Mouse (Mus musculus): ENCODE data around the gene Pfn1. TPM values are rescaled to one million over a fixed set of nuclear protein-coding genes. Genes with fewer than 3 reads are reported as not detected.

The Pfn1 gene
- polyA plus RNA-seq, 1 experiment from 2014 or later: 2,326 TPM

DNA sequence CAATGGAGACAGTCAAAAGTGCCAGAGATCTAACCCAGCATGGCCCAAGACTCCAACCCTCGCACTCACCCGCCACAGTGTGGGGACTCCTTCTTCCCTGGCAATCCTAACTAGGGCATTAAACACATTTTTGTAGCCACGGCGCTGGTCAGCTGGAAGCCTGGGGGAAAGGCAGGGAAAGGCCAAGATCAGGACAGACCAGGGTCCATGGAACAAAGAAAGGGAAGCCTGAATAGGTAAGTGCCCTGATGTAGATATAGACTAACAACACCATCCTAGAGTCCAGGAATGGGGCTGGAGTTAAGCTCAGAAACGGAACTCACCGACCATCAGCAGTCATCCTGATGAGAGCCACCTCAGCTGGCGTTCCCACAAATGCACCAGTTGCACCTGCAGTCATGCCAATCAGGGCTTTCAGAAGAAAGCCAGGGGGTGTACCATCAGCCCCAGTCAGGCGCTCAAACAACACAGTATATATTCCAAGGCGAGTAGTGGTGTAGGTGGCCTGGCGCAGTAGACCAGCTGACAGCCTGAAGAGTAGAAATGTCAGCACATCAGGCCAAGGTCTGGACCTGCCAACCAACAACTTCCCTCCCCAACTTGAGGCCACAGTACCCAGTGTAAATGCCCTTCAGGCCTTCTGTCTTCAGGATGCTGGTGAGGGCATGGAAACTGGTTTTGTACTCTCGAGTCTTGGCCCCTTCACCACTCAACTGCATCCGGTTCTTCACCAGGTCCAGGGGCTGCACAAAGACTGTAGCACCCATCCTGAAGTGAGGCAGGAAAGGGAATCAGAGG lies 8.8 kb downstream of the Pfn1 start:
- peak overlapping the region; percentile 76 for H3K4me3 ChIP-seq (ENCODE audit: low read length)
- peak overlapping the region; percentile 92 for H3K9ac ChIP-seq (ENCODE audit: low read depth, low read length)
- H3K27ac ChIP-seq (ENCODE audit: low read length): no peak overlapping the region
- H3K36me3 ChIP-seq (ENCODE audit: control insufficient read depth, insufficient read depth, low read length): peaks cover 23% of the 10 kb centered on the region
- no peak for ATAC-seq
- H3K4me2 ChIP-seq (ENCODE audit: low read depth, low read length): peak overlapping the region; percentile 68
- no peaks in the 10 kb centered on the region for H3K27me3 ChIP-seq (replicated peaks; ENCODE audit: control insufficient read depth, insufficient read depth, low read length)
- H3K4me1 ChIP-seq (ENCODE audit: control insufficient read depth, insufficient read depth, low read length): peaks cover 25% of the 10 kb centered on the region
- WGBS: 86% methylated on average over 12 of the region's 12 CpGs
- H3K9me3 ChIP-seq (ENCODE audit: control insufficient read depth, low read length): no peaks in the 10 kb centered on the region

DNA sequence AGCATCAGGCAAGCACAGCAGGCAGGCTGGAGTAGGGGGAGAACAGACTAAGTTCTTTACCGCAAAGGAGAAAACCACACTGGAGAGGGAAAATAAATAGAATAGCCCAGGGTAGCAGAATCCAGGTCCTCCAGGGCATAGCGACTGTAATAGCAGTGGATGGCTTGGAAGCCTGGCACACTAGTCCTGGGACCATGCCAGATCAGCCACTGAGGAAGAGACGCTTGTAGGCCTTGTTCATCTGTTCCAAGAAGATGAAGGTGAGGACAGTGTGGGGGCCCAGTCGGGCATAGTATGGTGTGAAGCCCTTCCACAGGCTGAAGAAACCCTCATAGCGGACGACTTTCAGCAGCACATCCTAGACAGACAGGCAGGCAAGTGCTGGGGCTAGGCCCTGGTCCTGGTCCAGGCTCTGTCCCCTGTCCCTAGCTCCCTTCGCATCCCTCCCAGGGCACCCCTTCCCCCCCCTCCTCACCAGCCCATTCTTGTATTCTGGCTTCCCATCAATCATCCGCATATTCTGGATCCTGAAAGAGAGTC lies 9.8 kb downstream of the Pfn1 start:
- no peak overlapping the region for H3K4me2 ChIP-seq (ENCODE audit: low read depth, low read length)
- H3K9me3 ChIP-seq (ENCODE audit: control insufficient read depth, low read length): no peaks in the 10 kb centered on the region
- H3K9ac ChIP-seq (ENCODE audit: low read depth, low read length): no peak overlapping the region
- H3K4me1 ChIP-seq (ENCODE audit: control insufficient read depth, insufficient read depth, low read length): peaks cover 17% of the 10 kb centered on the region
- H3K27ac ChIP-seq (ENCODE audit: low read length): no peak overlapping the region
- no peak overlapping the region for H3K4me3 ChIP-seq (ENCODE audit: low read length)
- H3K27me3 ChIP-seq (replicated peaks; ENCODE audit: control insufficient read depth, insufficient read depth, low read length): no peaks in the 10 kb centered on the region
- peaks cover 22% of the 10 kb centered on the region for H3K36me3 ChIP-seq (ENCODE audit: control insufficient read depth, insufficient read depth, low read length)
- ATAC-seq: no peak
- 96% methylated on average over 8 of the region's 8 CpGs for WGBS

DNA sequence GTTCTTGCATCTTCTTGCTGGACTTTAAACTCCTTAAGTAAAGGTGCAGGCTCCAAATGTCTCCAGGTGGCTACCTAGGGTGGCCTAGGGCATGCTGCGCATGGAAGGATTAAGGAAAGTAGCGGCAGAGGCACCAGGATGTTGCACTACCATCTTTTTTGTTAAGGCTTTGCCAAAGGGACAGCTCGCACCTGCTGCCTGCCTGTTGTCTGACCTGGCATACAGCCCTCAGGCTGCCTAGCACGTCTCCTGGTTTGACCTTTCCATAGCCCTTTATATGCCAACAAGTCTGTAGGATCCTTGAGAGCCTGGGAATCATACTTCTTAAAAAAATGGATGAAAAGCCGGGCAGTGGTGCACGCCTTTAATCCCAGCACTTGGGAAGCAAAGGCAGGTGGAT lies 11.4 kb downstream of the Pfn1 start:
- Histone ChIP-seq H3K4me1 (ENCODE audit: control insufficient read depth, insufficient read depth, low read length) (peaks cover 7% of the 10 kb centered on the region), H3K4me3 (ENCODE audit: low read length) (no peak overlapping the region), H3K9me3 (ENCODE audit: control insufficient read depth, low read length) (no peaks in the 10 kb centered on the region), H3K27ac (ENCODE audit: low read length) (no peak overlapping the region), H3K27me3 (replicated peaks; ENCODE audit: control insufficient read depth, insufficient read depth, low read length) (no peaks in the 10 kb centered on the region), H3K9ac (ENCODE audit: low read depth, low read length) (no peak overlapping the region), H3K36me3 (ENCODE audit: control insufficient read depth, insufficient read depth, low read length) (peaks cover 13% of the 10 kb centered on the region; the same call in 1 of the 2 replicates), H3K4me2 (ENCODE audit: low read depth, low read length) (no peak overlapping the region)
- ATAC-seq: no peak
- WGBS: 95% methylated on average over 6 of the region's 6 CpGs

DNA sequence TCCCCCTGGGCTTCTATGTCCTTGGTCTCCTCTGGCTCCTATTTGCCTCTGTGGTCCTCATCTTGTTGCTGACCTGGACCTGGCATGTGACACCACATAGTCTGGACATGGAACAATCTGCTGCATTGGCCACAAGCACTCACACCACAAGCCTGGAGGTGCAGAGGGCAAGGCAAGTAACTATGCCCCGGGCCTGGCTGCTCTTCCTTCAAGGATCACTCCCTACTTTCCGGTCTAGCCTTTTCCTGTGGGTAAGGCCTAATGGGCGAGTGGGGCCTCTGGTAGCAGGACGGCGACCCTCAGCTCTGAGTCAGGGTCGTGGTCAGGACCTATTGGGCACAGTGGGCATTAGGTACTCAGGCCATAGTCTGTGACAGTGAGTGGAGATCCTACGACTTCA lies 13.2 kb downstream of the Pfn1 start:
- WGBS: 80% methylated on average over 7 of the region's 7 CpGs
- peaks cover 13% of the 10 kb centered on the region; the same call in 1 of the 2 replicates for H3K36me3 ChIP-seq (ENCODE audit: control insufficient read depth, insufficient read depth, low read length)
- H3K4me2 ChIP-seq (ENCODE audit: low read depth, low read length): no peak overlapping the region
- ATAC-seq: no peak
- H3K4me1 ChIP-seq (ENCODE audit: control insufficient read depth, insufficient read depth, low read length): peaks cover 7% of the 10 kb centered on the region
- H3K27ac ChIP-seq (ENCODE audit: low read length): no peak overlapping the region
- H3K4me3 ChIP-seq (ENCODE audit: low read length): no peak overlapping the region
- no peak overlapping the region for H3K9ac ChIP-seq (ENCODE audit: low read depth, low read length)
- no peaks in the 10 kb centered on the region for H3K9me3 ChIP-seq (ENCODE audit: control insufficient read depth, low read length)
- no peaks in the 10 kb centered on the region for H3K27me3 ChIP-seq (replicated peaks; ENCODE audit: control insufficient read depth, insufficient read depth, low read length)

DNA sequence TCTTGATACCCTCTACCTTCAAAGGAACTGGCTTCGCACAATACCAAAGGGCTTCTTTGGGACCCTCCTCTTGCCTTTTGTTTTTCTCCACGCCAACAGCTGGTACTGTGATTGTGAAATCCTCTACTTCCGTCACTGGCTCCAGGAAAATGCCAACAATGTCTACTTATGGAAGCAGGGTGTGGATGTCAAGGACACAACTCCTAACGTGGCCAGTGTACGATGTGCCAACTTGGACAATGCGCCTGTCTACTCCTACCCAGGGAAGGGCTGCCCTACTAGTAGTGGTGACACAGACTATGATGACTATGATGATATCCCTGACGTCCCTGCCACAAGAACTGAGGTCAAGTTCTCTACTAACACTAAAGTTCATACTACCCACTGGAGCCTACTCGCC lies 14.5 kb downstream of the Pfn1 start:
- Histone ChIP-seq H3K9ac (ENCODE audit: low read depth, low read length) (no peak overlapping the region), H3K4me2 (ENCODE audit: low read depth, low read length) (no peak overlapping the region), H3K4me3 (ENCODE audit: low read length) (no peak overlapping the region), H3K27me3 (replicated peaks; ENCODE audit: control insufficient read depth, insufficient read depth, low read length) (no peaks in the 10 kb centered on the region), H3K4me1 (ENCODE audit: control insufficient read depth, insufficient read depth, low read length) (no peaks in the 10 kb centered on the region), H3K36me3 (ENCODE audit: control insufficient read depth, insufficient read depth, low read length) (peaks cover 8% of the 10 kb centered on the region; the same call in 1 of the 2 replicates), H3K9me3 (ENCODE audit: control insufficient read depth, low read length) (no peaks in the 10 kb centered on the region), H3K27ac (ENCODE audit: low read length) (no peak overlapping the region)
- no peak for ATAC-seq
- WGBS: 86% methylated on average over 8 of the region's 8 CpGs

DNA sequence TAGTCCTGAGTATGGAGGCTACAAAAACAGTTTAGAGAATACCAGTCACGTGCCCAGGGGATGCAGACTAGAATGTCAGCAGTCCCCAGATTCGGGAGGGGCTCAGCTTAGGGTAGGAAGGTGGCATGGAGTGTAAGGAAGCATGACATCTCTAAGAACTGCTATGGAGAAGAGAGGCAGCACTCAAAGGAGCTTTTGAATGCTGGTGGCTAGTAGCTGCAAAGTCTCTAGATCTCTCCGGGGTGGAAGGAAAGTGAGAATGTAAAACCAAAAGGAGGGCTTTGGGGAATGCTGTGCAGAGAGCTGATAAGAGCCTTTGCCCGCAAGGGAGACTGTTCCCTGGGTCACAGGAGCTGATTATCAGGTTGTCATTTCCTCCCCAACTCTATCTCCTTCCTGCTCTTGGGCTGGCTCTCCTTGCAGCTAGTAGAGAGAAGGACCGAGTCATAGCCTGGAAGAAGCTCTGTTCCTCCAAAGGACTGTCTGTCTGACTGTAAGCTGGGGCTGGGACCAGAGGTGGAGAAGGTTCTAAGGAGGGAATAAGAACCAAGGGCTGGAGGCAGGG lies 15.6 kb downstream of the Pfn1 start, which contains the start of gene Gp1ba:
Gene Gp1ba (plus strand): TSS at position 409 of the 565 bp plus-strand sequence.
- no peaks in the 10 kb centered on the region for H3K36me3 ChIP-seq (ENCODE audit: control insufficient read depth, insufficient read depth, low read length)
- no peaks in the 10 kb centered on the region for H3K27me3 ChIP-seq (replicated peaks; ENCODE audit: control insufficient read depth, insufficient read depth, low read length)
- no peak within 1 kb of the TSS for H3K9ac ChIP-seq (ENCODE audit: low read depth, low read length)
- no peaks in the 10 kb centered on the region for H3K9me3 ChIP-seq (ENCODE audit: control insufficient read depth, low read length)
- ATAC-seq: peak; percentile 23; the same call in 1 of the 2 replicates
- 36% methylated on average over 5 of the region's 5 CpGs for WGBS
- H3K4me1 ChIP-seq (ENCODE audit: control insufficient read depth, insufficient read depth, low read length): no peaks in the 10 kb centered on the region
- no peak within 1 kb of the TSS for H3K4me3 ChIP-seq (ENCODE audit: low read length)
- no peak within 1 kb of the TSS for H3K27ac ChIP-seq (ENCODE audit: low read length)
- no peak within 1 kb of the TSS for H3K4me2 ChIP-seq (ENCODE audit: low read depth, low read length)

DNA sequence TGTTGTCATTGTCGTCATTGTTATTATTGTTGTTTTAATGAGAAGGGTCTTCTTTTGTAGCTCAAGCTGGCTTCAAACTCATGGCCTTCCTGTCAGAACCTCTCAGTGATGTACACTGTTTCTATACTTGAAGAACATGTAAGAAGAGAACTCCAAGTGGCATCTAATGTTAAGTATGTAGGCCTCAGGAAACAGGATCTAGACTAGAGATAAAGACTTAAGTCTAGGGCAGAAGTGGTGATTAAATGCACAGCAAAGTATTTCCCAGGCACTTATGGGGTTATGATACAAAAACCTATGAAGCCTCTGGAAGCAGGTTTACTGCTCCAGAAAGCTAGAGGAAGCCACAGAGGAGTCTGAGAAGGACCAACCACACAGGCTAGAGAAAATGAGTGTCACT lies 16.2 kb downstream of the Pfn1 start:
- no peaks in the 10 kb centered on the region for H3K27me3 ChIP-seq (replicated peaks; ENCODE audit: control insufficient read depth, insufficient read depth, low read length)
- no peaks in the 10 kb centered on the region for H3K4me1 ChIP-seq (ENCODE audit: control insufficient read depth, insufficient read depth, low read length)
- H3K9ac ChIP-seq (ENCODE audit: low read depth, low read length): no peak overlapping the region
- no peak overlapping the region for H3K4me2 ChIP-seq (ENCODE audit: low read depth, low read length)
- H3K27ac ChIP-seq (ENCODE audit: low read length): no peak overlapping the region
- no peaks in the 10 kb centered on the region for H3K9me3 ChIP-seq (ENCODE audit: control insufficient read depth, low read length)
- H3K4me3 ChIP-seq (ENCODE audit: low read length): no peak overlapping the region
- WGBS: 79% methylated on average over 1 of the region's 1 CpGs
- ATAC-seq: no peak
- H3K36me3 ChIP-seq (ENCODE audit: control insufficient read depth, insufficient read depth, low read length): no peaks in the 10 kb centered on the region

DNA sequence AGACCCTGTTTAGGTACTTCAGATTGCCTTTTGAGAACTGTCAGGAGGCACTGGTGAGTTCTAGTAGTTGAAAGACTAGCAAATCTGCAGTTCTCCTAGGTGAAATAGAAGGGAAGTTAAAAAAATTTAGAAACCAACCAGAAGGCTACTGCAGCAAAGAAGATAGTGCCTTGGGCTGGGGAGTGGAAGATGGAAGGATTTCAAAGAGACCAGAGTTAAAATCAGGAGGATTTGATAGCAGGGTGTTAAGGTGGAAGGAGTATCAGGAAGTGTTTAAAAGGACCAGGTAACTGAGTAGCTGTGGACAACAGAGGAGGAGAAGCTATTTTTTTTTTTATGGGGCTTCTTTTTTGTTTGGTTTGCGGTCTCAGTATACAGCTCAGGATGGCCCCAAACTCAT lies 16.7 kb downstream of the Pfn1 start:
- 92% methylated on average over 1 of the region's 1 CpGs for WGBS

DNA sequence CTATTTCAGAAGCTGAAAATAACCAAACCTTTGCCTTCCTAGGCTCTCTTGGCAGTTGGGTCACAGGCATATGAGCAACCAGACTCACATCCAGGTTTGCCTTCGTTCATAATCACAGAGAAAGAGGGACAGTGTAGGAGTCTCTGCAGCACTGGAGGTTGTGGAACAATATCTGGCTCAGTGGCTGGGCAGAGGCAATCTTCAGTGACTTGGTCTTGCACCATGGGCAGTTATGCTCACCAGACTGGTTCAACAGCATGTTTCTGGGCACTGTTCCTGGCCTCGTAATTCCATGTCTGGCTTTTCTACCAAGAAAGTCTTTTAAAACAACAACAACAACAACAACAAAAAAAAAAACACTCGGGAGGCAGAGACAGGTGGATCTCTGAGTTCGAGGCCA lies 18.8 kb downstream of the Pfn1 start:
- no peak overlapping the region for H3K4me3 ChIP-seq (ENCODE audit: low read length)
- ATAC-seq: no peak
- WGBS: 83% methylated on average over 4 of the region's 4 CpGs

More for the DNA sequence above, 16.7 kb downstream of the Pfn1 start:
- H3K27ac ChIP-seq (ENCODE audit: low read length): no peak overlapping the region
- H3K27me3 ChIP-seq (replicated peaks; ENCODE audit: control insufficient read depth, insufficient read depth, low read length): no peaks in the 10 kb centered on the region
- H3K36me3 ChIP-seq (ENCODE audit: control insufficient read depth, insufficient read depth, low read length): no peaks in the 10 kb centered on the region
- no peaks in the 10 kb centered on the region for H3K4me1 ChIP-seq (ENCODE audit: control insufficient read depth, insufficient read depth, low read length)
- no peak overlapping the region for H3K4me3 ChIP-seq (ENCODE audit: low read length)
- no peak overlapping the region for H3K9ac ChIP-seq (ENCODE audit: low read depth, low read length)
- H3K9me3 ChIP-seq (ENCODE audit: control insufficient read depth, low read length): no peaks in the 10 kb centered on the region
- ATAC-seq: no peak
- no peak overlapping the region for H3K4me2 ChIP-seq (ENCODE audit: low read depth, low read length)

More for the DNA sequence above, 18.8 kb downstream of the Pfn1 start:
- Histone ChIP-seq H3K27me3 (replicated peaks; ENCODE audit: control insufficient read depth, insufficient read depth, low read length) (no peaks in the 10 kb centered on the region), H3K36me3 (ENCODE audit: control insufficient read depth, insufficient read depth, low read length) (no peaks in the 10 kb centered on the region), H3K9ac (ENCODE audit: low read depth, low read length) (no peak overlapping the region), H3K27ac (ENCODE audit: low read length) (no peak overlapping the region), H3K4me2 (ENCODE audit: low read depth, low read length) (no peak overlapping the region), H3K4me1 (ENCODE audit: control insufficient read depth, insufficient read depth, low read length) (no peaks in the 10 kb centered on the region), H3K9me3 (ENCODE audit: control insufficient read depth, low read length) (no peaks in the 10 kb centered on the region)
